Mouse (Mus musculus) c-Kit-positive CD71-positive TER-119-negative erythroid progenitor cells, embryonic 14.5 days (primary cell): ENCODE measurements around the gene Spag6l.
"Not testable (repeated sequence)": the region's sequence is repeated elsewhere in the genome, so short reads cannot be mapped to it uniquely, and the experiment has no call there.

ENCODE experiments used
- DNase-seq: peaks from one replicate; pipeline ENCODE4 v3.0.0-alpha.2; 2013; ENCODE audit warnings: low read depth

Spag6l gene

GRCm38 (mm10) chr16:16828757-16829615 is at the start of gene Spag6l:
Spag6l (minus strand) TSS chr16:16829456.
- DNase-seq = peak; percentile 70

- no peak for DNase-seq
Measured at GRCm38 (mm10) chr16:16879025-16879424, 49.8 kb upstream of the Spag6l start.

- DNase-seq = peak; percentile 88
Measured at GRCm38 (mm10) chr16:16870617-16871331, 41.5 kb upstream of the Spag6l start, which contains the start of the genes Top3b and Vpreb1. Top3b (plus strand) TSS chr16:16870736. Vpreb1 (minus strand) TSS chr16:16870843.

GRCm38 (mm10) chr16:16870241-16870616 is 41.0 kb upstream of the Spag6l start:
- DNase-seq = no peak

GRCm38 (mm10) chr16:16865696-16866561 is 36.7 kb upstream of the Spag6l start:
- no peak for DNase-seq

GRCm38 (mm10) chr16:16865217-16865616 is 36.0 kb upstream of the Spag6l start:
- no peak for DNase-seq

- DNase-seq = no peak
Measured at GRCm38 (mm10) chr16:16863978-16864377, 34.7 kb upstream of the Spag6l start, which contains the start of gene Igll1. Igll1 (minus strand) TSS chr16:16863985.

- no peak for DNase-seq
Measured at GRCm38 (mm10) chr16:16862288-16862687, 33.0 kb upstream of the Spag6l start.

- DNase-seq = no peak
Measured at GRCm38 (mm10) chr16:16856731-16857476, 27.6 kb upstream of the Spag6l start.

GRCm38 (mm10) chr16:16856054-16856453 is 26.8 kb upstream of the Spag6l start:
- not testable (repeated sequence) for DNase-seq

GRCm38 (mm10) chr16:16855541-16855940 is 26.3 kb upstream of the Spag6l start:
- DNase-seq = no peak

- peak; percentile 38 for DNase-seq
Measured at GRCm38 (mm10) chr16:16854836-16855235, 25.6 kb upstream of the Spag6l start.

- no peak for DNase-seq
Measured at GRCm38 (mm10) chr16:16852411-16852810, 23.2 kb upstream of the Spag6l start.

GRCm38 (mm10) chr16:16849196-16849595 is 19.9 kb upstream of the Spag6l start:
- DNase-seq = no peak

- DNase-seq = no peak
Measured at GRCm38 (mm10) chr16:16829671-16830070, 415 bp upstream of the Spag6l start.

GRCm38 (mm10) chr16:16826223-16826622 is 3.0 kb downstream of the Spag6l start:
- no peak for DNase-seq

GRCm38 (mm10) chr16:16825476-16825875 is 3.8 kb downstream of the Spag6l start:
- DNase-seq = no peak

GRCm38 (mm10) chr16:16806325-16806724 is 22.9 kb downstream of the Spag6l start:
- no peak for DNase-seq
